Mouse (Mus musculus) frontal cortex, postnatal 25 days (tissue): ENCODE measurements around the gene Maml2.

Experiments
- DNase-seq, 2 experiments: peaks; one replicate each; pipeline ENCODE4 v3.0.0; 2022; ENCODE audit warnings: low spot score in 2 of 2

Gene Maml2

DNA sequence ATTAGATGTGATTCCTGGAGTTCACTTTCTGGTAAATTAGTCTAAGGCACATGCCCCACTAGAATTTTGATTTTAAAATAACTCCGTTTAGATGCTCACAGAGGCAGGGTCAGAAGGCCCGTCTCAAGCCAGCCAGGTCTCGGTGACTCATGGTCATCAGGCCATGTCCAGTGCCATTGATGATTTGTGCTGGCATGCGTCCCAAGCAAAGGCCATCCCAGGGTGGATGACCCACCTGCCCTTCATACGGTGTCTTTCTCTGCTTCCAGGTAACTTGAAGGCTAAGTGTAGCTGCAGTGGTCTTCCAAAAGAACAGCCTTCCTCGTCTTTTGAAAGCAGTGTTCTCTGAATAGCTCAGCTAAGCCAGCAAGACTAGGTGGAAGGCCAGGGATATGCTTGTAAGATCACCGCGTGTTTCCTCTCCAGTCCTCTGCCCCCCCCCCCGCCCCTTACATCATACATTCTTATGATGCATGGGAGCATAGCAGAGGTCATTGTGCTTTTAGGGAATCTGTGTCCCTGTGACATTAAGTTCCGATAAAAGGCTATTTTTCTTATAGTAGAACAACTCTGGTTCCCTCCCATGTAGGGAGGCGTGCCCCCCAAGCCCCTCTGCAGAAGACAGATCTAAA is 235.4 kb downstream of the Maml2 start:
- DNase-seq: no peak

DNA sequence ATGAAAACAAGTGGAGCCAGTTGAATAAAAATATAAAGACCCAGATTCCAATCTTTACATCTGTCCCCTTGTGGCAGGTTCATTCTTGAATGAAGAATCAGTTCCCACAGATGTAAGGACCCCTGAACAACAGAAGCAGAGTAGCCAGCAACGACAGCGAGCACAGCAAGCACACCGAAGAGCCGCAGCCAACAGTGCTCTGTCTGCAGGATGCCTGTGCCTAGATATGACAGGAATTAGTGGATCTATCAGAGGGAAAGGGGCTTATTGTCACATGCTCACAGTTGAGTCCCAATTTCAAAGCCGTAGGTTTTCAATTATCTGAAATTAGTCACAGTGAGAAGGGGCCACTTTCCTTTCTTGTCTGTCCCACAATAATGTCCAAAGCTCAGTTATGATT is 238.0 kb downstream of the Maml2 start:
- DNase-seq: no peak

DNA sequence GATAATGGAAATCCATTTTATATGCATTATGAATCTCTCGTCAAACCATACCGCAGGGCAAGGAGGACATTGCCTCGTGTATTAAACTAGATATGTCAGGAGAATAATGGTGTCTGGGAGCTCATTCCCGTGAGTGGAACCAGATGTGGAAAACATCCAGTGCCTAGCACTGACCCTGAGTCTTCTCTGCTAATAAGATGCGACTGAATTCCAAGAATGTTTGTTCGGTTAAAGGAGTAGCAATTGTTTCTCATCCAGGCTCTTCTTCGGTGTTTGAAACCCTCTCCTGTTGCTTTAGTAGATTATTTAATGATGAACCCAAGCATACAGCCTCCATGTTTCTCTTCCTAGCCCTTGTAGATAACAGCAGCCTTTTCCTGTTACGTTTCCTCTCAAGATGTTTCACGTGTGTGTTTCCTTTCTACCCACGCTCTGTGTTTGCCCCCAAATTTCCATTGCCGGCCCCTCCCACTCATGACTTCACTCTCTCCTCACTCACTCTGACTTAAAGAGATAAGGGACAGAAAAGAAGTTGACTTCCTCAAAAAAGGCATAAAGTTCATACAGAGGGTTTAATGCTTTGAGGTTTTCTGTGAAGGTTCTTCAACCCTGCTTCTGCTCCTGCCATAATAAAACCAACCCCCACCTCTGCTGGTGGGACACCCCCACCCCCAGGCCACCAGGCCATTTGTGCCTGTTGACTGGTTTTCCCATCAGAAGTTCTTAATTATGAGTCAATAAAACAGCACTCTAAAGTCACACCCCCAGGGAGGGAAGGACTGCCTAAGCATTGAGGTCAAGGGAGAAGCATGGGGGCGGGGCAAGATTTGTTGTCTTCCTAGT is 238.9 kb downstream of the Maml2 start:
- DNase-seq: no peak

DNA sequence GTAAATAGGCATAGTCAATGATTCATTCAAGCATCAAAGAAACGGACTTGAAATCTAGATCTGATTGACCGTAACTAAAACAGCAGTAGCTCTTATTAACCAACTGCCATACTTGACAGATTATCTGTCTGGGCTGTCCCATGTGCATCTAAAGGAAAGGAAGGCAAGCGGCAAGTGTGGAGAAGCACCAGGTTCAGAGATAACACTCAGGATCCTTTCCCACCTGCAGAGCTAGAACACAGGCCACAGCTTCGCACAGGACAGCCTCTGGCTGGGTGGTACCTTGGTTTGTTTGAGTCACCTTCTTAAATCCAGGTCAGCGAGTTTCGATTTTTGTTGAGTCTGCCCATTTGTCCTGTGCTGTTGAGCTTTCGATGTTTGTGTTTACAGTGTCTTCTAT is 240.4 kb downstream of the Maml2 start:
- DNase-seq: no peak

DNA sequence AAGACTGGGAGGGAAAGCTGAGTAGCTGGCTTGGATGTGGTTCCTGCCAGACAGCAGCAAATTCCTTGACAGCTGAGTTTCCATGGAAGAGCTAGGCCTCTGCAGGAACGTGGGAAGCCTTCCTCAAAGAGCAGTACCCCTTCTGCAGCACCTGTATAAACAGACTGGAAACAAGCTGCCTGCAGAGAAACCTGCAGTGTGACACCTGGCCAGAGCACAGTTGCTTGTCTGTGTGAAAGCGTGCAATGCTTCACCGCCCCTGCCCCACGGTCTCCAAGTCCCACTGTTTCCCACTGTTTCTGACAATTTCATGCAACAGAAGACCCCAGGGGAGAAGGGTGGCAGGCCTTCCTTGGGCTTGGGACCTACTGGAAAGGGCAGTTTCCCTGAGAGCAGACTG is 241.8 kb downstream of the Maml2 start:
- DNase-seq: no peak

DNA sequence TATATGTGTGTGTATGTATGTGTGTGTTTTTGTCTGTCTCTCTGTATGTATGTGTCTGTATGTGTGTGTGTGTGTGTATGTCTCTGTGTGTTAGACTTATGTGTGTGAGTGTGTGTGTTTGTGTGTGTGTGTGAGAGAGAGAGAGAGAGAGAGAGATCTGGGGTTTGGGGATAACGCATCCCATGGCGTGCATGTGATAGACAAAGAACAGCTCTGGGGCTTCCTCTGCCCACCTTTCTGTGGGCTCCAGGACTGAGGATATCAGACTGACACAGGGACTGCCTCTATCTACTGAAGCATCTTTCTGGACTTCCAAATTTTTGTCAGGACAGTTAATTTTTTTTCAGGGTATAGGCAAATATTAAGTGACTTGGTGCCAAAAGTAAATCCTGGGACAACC is 242.5 kb downstream of the Maml2 start:
- no peak for DNase-seq

DNA sequence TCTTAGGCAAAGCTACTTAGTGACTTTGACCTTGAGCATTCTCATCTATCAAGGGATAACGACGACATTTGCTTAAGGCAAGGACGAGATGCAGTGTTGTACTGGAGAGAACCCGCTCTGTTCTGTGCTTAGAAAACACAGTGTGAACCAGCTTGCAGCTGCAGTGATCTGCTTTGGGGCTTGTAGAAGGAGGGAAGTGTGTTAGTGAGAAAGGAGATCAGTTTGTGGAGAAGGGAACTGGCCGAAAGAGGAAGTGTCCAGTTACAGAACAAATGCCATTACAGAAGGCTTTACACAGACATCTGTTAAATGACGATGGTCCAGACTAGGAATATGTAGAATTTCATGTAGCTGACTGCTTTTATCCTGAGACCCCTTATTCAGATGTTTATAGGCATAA is 243.0 kb downstream of the Maml2 start:
- no peak for DNase-seq

DNA sequence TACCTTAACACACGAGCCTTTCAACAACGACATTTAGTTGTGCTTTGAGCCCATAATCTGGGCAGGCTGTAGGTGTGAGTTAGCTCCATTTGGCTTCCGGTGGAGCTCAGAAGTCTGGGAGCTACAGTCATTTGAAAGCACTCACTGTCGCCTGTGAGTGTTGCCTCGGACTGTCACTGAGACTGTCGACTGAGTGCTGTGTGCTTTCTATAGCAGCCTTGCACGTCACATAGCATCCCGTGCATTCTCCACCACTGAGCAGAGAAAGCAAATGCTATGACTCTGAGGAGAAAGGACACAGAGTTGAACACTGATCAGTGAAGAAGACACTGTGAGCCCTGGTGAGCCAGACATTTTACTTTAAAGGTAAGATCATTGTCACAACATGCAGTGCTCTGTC is 245.4 kb downstream of the Maml2 start:
- DNase-seq: no peak

DNA sequence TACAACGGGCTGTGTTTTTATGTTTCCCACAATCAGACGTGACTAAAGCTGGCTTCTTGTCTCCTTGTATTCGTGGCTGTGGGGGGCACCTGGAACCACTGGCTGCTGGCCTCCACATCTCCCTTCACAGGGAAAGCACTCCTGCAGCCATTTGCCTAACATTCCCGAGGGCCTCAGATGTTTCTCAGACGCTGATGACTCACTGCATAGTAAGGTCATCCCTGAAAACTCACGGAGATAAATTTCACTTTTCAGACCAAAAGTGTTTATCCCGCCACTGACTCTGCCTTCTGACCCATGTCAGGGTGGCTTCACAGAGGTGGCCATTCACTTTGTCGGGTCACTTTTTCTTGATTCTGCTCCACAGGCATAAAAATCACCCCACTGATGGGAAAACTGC is 246.4 kb downstream of the Maml2 start:
- DNase-seq: no peak

DNA sequence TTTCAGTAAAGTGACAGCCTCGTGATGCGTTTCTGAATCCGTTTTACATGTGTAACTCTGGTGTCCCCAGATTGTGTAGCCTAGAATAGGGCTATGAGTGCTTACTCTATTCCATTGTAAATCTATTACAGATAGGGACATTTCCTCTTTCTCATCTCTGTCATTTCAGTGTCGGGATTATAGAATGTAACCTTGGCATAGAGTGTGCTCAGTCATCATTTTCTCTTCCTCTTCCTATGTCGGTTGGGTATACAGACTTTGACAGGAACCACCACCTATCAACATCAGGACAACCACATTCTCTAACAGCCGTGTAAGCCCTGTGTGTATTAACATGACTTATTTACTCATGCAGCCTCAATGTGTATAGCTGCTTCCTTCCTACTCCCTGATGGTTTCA is 248.0 kb downstream of the Maml2 start:
- no peak for DNase-seq

DNA sequence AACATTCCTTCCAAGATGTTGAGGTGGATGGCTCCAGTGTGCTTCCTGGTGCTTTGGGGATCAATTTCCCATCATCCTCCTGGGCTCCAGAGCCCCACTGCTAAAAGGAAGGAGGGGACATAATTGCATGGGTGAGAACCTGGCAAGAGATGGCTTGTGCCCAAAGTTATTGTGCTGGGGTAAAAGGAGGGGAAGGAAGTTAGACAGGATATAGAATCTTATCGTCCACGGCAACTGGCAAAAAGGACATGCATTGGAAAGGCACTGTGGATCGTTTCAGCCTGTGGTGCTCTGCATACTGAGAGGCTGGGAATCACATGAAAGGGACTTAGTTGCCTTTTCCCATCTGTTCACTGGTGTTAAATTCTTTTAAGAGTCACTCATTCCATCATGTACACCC is 252.2 kb downstream of the Maml2 start:
- no peak for DNase-seq

DNA sequence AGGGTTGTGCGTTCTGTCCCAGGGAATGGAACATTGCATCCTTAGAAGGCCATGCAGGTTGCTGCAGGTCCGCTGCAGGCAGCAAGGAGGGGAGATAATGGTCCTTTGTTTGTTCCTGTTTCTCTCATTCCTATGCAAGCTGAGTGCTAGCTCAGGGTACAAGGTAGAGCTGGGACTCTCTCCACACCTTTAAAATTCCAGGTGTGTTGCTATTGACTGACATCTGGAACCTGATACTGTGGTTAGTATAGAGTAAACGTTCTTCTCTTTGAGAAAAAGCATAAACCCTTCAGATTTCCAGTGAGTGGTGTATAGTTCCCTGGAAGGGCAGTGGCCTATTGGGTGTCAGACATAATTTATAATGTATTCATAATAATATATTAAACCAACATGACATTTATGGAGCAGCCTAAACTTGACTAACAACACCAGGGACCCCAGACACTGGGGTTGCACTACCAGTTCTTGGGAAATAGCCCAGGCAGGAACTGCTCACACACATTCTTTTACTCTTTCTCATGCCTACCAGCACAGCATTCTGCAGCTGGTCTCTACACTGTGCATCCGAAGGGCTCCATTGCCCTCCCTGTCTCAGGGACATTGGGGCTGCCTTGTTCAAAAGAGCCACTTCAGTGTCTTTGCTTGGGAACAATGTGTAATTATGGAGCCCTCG is 254.8 kb downstream of the Maml2 start:
- DNase-seq: no peak

DNA sequence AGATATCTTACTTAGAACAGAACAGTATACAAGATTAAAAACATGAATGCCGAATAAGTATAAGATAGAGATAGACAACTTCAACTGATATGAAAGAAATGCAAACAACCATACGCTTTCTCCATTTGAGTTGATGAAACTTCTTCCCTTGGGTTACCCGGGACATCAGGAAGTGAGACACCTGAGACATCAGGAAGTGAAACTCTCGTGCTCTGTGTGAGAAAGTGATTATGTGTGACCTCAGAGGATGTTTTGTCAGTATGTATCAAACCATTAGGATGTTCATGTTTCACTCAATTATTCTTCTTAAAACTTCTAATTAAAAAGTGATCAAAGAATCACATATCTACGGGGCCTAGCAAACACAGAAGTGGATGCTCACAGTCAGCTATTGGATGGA is 257.0 kb downstream of the Maml2 start:
- DNase-seq: no peak

DNA sequence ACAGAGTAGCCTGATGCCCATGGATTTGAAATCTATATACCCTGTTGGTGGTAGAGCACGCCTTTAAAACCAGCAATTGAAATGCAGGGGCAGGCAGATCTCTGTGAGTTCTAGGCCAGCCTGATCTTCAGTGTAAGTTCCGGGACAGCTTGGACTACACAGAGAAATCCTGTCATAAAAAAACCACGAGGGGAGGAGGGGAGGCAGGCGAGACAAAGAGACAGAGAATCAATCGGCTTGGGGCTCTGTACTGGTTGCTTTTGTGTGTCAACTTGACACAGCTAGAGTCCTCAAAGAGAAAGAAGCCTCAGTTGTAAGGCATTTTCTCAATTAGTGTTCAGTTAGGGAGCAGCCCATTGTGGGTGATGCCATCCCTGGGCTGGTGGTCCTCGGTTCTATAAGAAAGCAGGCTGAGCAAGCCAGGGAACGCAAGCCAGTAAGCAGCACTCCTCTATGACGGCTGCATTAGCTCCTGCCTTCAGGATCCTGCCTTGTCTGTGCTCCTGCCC is 258.3 kb downstream of the Maml2 start:
- DNase-seq: no peak

DNA sequence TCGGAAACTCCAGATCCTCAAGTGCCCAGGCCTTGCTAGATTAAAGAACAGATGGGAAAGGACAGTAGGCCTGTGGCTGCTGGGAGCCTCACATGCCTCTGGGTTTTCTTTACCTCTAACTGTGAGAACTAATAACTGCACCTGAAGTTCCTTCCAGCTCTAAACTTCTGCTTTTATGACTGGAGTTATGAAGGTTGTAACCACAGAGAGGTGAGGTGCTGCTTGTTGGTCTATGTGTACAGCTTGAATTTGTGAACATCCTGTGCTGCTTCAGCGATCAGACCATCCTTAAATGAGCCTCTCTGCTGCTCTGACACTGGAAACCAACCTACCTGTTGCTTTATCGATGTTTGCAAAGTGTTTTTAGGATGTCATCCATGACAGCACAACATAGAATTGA is 258.9 kb downstream of the Maml2 start:
- no peak for DNase-seq

DNA sequence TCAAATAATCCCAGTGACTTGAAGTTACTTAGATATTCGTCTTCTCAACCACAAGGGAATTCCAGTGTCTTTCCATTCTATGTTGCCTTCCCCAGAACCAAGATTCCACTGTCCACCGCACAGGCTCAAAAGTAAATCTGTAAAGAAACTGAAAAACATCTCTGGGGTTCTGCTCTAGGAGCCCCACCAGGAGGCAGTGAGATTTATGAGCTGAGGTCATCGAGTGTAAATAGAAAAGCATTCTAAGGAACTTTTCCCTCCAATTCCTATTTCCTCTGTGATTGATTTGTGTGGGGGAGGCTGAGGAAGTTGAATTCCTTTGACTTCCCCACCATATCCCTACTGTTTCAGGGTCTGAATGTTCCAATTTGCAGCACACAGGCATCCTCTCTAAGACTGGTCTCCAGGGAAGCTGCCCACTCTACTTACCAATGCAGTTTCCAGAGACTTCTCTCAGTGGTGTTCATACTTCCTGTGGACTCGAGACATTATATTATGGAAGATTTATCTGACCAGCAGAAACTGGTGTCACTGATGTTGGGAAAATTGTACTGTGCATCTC is 261.1 kb downstream of the Maml2 start:
- no peak for DNase-seq

DNA sequence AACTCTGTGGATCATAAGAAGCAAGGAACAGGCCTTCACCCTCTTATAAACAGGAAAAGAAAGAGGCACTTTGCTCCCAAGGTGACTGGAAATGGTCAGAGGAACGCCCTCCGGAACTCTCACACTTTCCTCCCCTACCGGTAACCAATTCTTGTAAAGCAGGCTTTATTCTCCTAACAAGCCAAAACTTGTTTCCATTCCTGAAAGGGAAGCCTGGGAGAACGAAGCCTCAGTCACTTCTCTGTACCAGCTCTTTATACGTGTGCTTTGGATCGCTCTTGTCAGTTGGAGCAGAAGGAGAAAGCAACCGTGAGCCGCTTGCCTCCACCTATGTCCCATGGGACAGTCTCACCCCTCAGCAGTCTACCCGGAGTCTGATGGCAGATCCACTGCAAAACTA is 262.9 kb downstream of the Maml2 start:
- no peak for DNase-seq

DNA sequence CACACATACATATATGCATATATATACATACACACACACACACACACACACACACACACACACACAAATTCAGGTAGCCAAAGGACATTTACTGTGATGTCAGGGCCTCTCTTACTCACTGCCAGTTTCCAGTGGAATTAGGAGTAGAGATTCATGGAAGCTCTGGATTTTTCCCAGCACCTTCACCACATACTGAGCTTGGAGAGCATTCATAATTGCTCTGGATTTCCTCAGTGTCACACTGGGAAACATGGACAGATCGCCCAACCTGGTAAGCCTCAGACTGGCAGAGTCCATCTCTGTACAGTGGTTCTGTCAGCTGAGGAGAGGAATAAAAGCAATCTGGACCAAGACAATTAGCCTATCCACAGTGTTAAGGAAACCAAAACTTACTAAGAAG is 263.6 kb downstream of the Maml2 start:
- no peak for DNase-seq

DNA sequence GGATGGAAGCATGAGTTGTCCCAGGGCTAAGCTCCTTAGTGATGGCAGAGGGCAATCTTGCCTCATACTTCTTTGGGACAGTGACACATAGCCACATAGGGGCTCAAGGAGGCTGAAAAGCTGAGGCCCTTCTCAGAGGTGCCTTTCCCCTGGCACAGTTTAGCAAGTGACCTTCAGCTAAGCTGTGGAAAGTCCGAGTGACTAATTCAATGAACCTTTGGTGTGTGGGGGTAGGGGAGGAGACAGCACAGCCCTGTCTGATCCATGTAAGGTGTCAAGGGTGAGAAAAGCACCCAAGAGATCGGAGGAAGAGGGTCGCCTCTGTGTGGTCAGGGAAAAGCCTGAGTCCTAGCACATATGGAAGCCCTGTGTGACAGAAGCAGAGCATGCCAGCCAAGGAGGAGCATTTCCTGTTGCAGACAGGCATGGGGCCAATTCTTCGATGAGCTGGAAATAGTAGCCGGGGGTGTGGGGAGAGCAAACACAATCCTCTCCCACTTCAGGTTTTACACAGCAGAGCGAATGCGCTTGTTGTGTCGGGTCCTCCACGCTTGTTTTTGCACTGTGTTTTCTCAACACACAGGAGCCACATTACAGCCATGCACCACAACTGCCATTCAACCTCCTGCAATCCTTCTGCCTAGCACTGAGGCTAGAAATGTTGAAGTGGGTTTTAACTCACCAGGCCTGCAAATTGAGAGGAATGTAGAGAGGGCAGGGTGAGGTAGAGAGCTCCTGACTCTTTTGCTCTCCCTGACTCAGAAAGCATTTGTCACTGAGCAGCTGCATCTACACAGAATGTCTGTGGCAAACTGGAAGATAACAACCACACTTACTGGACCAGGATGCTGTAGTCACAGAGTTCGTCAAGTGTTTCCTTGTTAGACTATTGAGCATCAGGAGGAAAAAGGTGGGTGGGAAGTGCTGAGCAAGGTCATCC is 266.0 kb downstream of the Maml2 start:
- DNase-seq: no peak

DNA sequence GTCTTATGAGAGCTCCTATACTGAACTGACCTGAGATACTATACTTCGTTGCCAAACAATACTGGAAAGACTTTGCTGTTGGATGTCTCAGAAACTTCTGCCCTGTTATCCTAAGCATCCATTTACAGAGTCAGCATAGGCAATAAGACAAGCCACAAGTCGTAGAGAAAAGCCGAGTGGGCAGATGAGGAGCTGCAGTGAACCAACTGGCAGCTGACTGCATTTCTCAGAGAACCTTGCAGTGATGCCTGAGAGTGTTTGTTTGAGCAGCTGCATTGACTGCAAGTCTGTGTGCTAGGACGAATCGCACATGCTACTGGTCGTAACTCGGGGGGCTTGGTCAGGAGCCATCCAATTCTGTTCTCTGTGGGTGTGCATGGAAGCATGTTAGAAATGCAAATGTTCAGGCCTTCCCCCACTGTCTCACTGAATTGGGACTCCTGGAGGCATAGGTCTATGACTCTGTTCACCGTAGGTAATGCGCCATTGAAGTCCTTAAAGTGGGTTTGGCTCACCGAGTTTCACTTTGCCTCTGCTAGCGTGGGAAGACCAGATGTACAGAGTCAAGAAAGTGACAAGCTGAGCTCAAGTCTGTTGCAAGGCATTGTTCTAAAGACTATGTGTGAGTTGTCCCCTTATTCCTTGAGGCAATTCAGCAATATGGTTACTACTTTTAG is 267.7 kb downstream of the Maml2 start:
- DNase-seq: no peak
